Mouse (Mus musculus): ENCODE results near the gene Cdkn2d.

GRCm38 (mm10) chr9:21249629-21250508 lies 41.3 kb downstream of the Cdkn2d start:
- TF ChIP-seq CTCF (IDR thresholded peaks at IDR 0.05; ENCODE audit: borderline replicate concordance, control insufficient read depth, extremely low read depth, insufficient read depth, low read length, poor library complexity) = no peak
- TF ChIP-seq POLR2A (IDR thresholded peaks at IDR 0.05; ENCODE audit: control insufficient read depth, extremely low read depth, insufficient read depth, low read length, poor library complexity) = no peak

Measured in thymus, adult 2 months (tissue).